Mouse (Mus musculus) embryonic facial prominence, embryonic 11.5 days (tissue): ENCODE data around the gene Scyl3. TPM values are rescaled to one million over a fixed set of nuclear protein-coding genes. Genes with fewer than 3 reads are reported as not detected.

Experiments
- ATAC-seq: fragments of 200-750 bp; cut with Nextera tagmentation; replicated peaks from 2 replicates; pipeline ENCODE4 v1.8.0; 2017; ENCODE audit warnings: low read depth; ENCODE audit not compliant: insufficient number of reproducible peaks, low FRiP score, low TSS enrichment
- DNase-seq: peaks from one replicate; pipeline ENCODE4 v3.0.0-alpha.2; 2015; ENCODE audit warnings: low spot score
- H3K27ac ChIP-seq: fragments of 300-500 bp; sonication (generic); replicated peaks from 2 replicates; pipeline ENCODE4 v1.5.1; 2014; ENCODE audit warnings: mild to moderate bottlenecking, low read depth, low read length, control low read depth
- H3K27me3 ChIP-seq: fragments of 300-500 bp; sonication (generic); 2 replicates; pipeline ENCODE4 v1.6.1; 2014; ENCODE audit warnings: mild to moderate bottlenecking, low read length, moderate library complexity, mixed read lengths; ENCODE audit not compliant: control insufficient read depth, insufficient read depth
- H3K36me3 ChIP-seq: fragments of 300-500 bp; sonication (generic); replicated peaks from 2 replicates; pipeline ENCODE4 v1.6.1; 2014; ENCODE audit warnings: low read depth, mild to moderate bottlenecking, low read length, moderate library complexity, mixed read lengths; ENCODE audit not compliant: control insufficient read depth, insufficient read depth
- H3K4me1 ChIP-seq: fragments of 300-500 bp; sonication (generic); 2 replicates; pipeline ENCODE4 v1.6.1; 2014; ENCODE audit warnings: low read length, mixed read lengths; ENCODE audit not compliant: control insufficient read depth, insufficient read depth
- H3K4me2 ChIP-seq: fragments of 300-500 bp; sonication (generic); 2 replicates; pipeline ENCODE4 v1.6.1; 2014; ENCODE audit warnings: low read depth, mild to moderate bottlenecking, control low read depth, low read length, moderate library complexity
- H3K4me3 ChIP-seq: fragments of 300-500 bp; sonication (generic); 2 replicates; pipeline ENCODE4 v1.5.1; 2014; ENCODE audit warnings: low read depth, low read length, control low read depth
- H3K9ac ChIP-seq: fragments of 300-500 bp; sonication (generic); replicated peaks from 2 replicates; pipeline ENCODE4 v1.6.1; 2014; ENCODE audit warnings: mild to moderate bottlenecking, control low read depth, low read length
- H3K9me3 ChIP-seq: fragments of 300-500 bp; sonication (generic); replicated peaks from 2 replicates; pipeline ENCODE4 v1.6.1; 2016; ENCODE audit warnings: mild to moderate bottlenecking, low read length, inconsistent platforms, mixed read lengths; ENCODE audit not compliant: control insufficient read depth
- WGBS: fragments of 180-500 bp; shearing (Covaris S2); extraction: QIAGEN DNeasy Blood & Tissue Kit; methylation state at CpG from one replicate; pipeline ENCODE4 v1.1.7; 2014; 5-methylcytosine and 5-hydroxymethylcytosine counted together
- polyA plus RNA-seq: library from polyadenylated mRNA; unstranded; fragments of >200 nt; fragmentation: Nextera tagmentation; extraction: Ambion mirVana; gene quantifications from 2 replicates; pipeline ENCODE4 v1.2.1, GENCODE M21; 2014

Gene Scyl3
- polyA plus RNA-seq, 1 experiment from 2014 or later: 25.4 TPM

DNA sequence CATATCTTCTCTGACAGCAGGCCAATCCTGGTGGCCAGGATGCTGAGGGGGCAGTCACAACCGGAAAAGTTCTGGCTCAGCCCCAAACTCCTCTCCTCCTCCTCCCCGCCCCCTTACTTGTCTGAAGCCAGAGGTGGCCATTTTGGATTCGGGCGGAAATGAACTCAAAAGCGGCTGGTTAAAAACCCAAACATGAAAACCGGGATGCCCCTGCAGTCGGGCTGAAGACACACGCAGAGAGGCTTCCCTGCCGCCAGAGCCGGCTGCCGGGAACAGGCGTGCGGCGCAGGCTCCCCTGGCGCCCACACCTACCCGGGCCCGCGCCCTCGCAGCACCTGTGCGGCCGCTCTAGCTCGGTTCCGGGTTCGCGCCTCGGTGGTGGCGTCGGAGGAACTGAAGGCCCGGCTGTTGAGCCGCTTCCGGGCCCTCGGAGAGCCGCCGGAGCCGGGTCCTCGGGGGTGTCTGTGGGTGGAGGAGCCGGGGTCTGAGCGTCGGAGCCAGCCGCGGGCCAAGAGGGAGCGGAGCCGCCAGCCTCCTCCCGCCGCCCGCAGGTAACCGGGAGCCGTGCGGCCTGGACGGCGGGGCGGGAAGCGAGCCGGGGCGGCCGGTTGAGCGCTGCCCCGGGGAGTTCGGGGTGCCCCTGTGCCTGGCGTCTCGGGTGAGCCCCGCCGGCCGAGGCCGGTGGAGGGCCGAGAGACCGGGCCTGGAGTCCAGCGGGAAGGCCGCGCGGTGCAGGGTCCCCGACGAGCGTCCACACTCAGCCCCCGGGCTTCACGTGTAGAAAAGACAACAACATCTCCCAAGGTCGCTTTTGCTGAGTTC, 947 bp downstream of the Scyl3 start:
- H3K36me3 ChIP-seq: 0 out of 2 replicates have a peak, but pooled peaks cover 3% of the 10 kb centered on the region
- H3K27ac ChIP-seq: peak overlapping the region; percentile 52; the same call in 1 of the 2 replicates
- peak overlapping the region; percentile 93 for H3K9ac ChIP-seq
- peak; percentile 95 for DNase-seq
- H3K9me3 ChIP-seq: no peaks in the 10 kb centered on the region
- WGBS: under 1% methylated on average over 64 of the region's 77 CpGs
- no peaks in the 10 kb centered on the region for H3K27me3 ChIP-seq
- peak; percentile 92 for ATAC-seq
- no peaks in the 10 kb centered on the region for H3K4me1 ChIP-seq
- peak overlapping the region; percentile 92 for H3K4me3 ChIP-seq
- H3K4me2 ChIP-seq: peak overlapping the region; percentile 72

DNA sequence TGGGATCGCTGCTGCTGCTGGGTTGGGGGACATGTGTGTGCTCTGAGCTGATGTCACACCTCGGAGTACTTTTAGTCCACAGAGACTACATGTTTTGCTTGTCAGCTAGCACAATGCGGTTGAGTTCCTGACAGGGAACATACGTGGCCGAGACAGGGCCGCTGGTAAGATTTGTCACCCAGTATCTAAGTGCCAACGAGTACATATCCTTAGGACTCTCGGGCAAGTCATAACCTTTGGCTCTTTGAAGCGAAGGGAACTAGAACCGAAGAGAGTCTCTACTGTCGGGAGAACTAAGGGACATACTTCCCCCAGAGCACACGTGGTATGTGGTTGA, 1.5 kb downstream of the Scyl3 start:
- ATAC-seq (peak; percentile 27), DNase-seq (peak; percentile 19)
- Histone ChIP-seq H3K4me2 (peak overlapping the region; percentile 72), H3K27ac (no peak overlapping the region), H3K36me3 (0 out of 2 replicates have a peak, but pooled peaks cover 3% of the 10 kb centered on the region), H3K9ac (peak overlapping the region; percentile 93), H3K27me3 (no peaks in the 10 kb centered on the region), H3K4me1 (no peaks in the 10 kb centered on the region), H3K4me3 (peak overlapping the region; percentile 92), H3K9me3 (no peaks in the 10 kb centered on the region)
- WGBS: 8% methylated on average over 12 of the region's 12 CpGs

DNA sequence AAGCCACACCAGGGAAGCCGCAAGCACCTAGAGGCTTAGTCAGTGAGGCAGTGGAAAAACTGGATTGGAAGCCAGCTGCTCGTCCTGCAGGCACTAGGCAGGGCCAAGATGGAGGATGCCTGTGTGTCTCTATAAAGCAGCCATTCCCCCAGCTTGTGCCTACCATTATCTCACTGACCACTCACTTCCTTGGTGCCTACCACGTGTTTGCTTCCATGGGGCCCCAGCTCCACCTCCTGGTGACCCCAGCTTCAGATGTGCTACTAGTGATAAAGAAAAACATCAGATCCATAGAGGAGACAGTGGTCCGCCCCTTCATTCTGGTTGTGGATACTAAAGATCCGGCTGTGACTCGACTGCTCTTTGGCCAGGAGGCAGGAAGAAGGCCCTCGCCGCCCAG, 2.9 kb downstream of the Scyl3 start:
- DNase-seq: no peak
- no peaks in the 10 kb centered on the region for H3K9me3 ChIP-seq
- H3K36me3 ChIP-seq: peaks cover 7% of the 10 kb centered on the region
- WGBS: 80% methylated on average over 8 of the region's 8 CpGs
- H3K4me3 ChIP-seq: no peak overlapping the region
- ATAC-seq: no peak
- no peaks in the 10 kb centered on the region for H3K27me3 ChIP-seq
- H3K4me1 ChIP-seq: no peaks in the 10 kb centered on the region
- no peak overlapping the region for H3K9ac ChIP-seq
- H3K27ac ChIP-seq: no peak overlapping the region
- no peak overlapping the region for H3K4me2 ChIP-seq

GRCm38 (mm10) chr1:163934591-163934990, 5.7 kb downstream of the Scyl3 start:
- H3K4me1 ChIP-seq: no peaks in the 10 kb centered on the region
- peaks cover 7% of the 10 kb centered on the region for H3K36me3 ChIP-seq
- H3K9ac ChIP-seq: no peak overlapping the region
- no peak overlapping the region for H3K4me2 ChIP-seq
- WGBS: 85% methylated on average over 2 of the region's 2 CpGs
- DNase-seq (no peak), ATAC-seq (no peak)
- no peaks in the 10 kb centered on the region for H3K9me3 ChIP-seq
- H3K27ac ChIP-seq: no peak overlapping the region
- no peak overlapping the region for H3K4me3 ChIP-seq
- H3K27me3 ChIP-seq: no peaks in the 10 kb centered on the region

DNA sequence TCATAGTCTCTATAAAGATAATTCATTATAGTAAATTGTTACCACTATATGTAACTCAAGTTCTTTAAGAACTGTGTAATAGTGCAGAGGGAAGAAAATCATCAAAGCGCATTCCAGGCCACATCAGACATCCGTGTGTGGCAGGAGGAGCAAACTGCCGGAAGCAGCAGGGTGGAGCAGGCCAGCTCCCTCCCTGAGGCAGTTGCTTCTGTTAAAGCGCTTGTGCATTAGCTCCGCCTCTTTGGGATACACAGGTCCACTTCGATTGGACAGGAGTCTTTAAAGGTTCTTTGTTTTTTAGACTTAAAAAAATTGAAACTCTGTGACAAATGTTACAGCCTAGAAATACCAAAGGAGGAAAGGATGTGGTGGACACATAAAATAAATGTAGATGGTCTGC, 13.2 kb downstream of the Scyl3 start:
- H3K9ac ChIP-seq: no peak overlapping the region
- DNase-seq (no peak), ATAC-seq (no peak)
- H3K4me3 ChIP-seq: no peak overlapping the region
- H3K36me3 ChIP-seq: no peaks in the 10 kb centered on the region; the same call in 1 of the 2 replicates
- H3K4me1 ChIP-seq: no peaks in the 10 kb centered on the region
- no peak overlapping the region for H3K4me2 ChIP-seq
- 63% methylated on average over 6 of the region's 6 CpGs for WGBS
- H3K9me3 ChIP-seq: no peaks in the 10 kb centered on the region
- H3K27ac ChIP-seq: no peak overlapping the region
- no peaks in the 10 kb centered on the region for H3K27me3 ChIP-seq

GRCm38 (mm10) chr1:163953396-163953795, 24.5 kb downstream of the Scyl3 start:
- ATAC-seq (no peak), DNase-seq (no peak)
- Histone ChIP-seq H3K27me3 (no peaks in the 10 kb centered on the region), H3K9ac (no peak overlapping the region), H3K4me2 (no peak overlapping the region), H3K36me3 (peaks cover 7% of the 10 kb centered on the region; the same call in 1 of the 2 replicates), H3K27ac (no peak overlapping the region), H3K4me3 (no peak overlapping the region), H3K9me3 (no peaks in the 10 kb centered on the region), H3K4me1 (no peaks in the 10 kb centered on the region)
- 96% methylated on average over 2 of the region's 2 CpGs for WGBS

GRCm38 (mm10) chr1:163958036-163958435, 29.1 kb downstream of the Scyl3 start:
- no peak overlapping the region for H3K4me2 ChIP-seq
- H3K36me3 ChIP-seq: peaks cover 4% of the 10 kb centered on the region; the same call in 1 of the 2 replicates

DNA sequence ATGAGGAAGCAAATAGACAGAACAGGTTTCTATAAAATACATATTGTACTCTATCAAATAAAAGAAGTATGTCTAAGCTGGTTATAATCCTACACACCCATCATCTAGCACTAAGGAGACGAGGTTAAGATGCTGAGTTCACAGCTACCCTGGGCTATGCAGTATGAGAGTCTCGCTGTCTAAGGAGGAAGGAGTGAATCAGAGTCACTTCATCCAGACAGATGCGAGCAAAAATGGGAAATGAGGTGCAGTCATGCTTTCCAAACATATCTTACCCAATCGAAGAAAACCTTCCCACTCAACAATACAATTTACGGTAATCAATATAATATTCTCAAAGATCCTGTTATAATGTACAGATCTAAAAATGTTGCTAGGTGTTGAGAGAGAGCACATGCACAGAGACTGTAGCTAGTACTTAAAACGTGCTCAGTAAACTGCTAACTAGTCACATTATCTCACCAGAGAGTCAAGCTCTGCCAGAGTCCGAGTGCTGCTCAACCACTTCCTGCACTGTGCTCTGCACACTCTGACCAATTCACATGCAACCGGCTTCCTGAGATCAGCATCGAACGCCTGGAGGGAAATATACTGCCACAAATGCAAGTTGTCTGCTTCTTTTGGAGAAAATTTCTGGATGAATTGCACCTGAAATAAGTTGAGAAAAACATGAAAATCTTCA, 35.2 kb downstream of the Scyl3 start:
- Histone ChIP-seq H3K4me2 (no peak overlapping the region), H3K9ac (no peak overlapping the region), H3K4me1 (no peaks in the 10 kb centered on the region), H3K27ac (no peak overlapping the region), H3K4me3 (no peak overlapping the region), H3K27me3 (no peaks in the 10 kb centered on the region), H3K36me3 (no peaks in the 10 kb centered on the region; the same call in none of the 2 replicates), H3K9me3 (no peaks in the 10 kb centered on the region)
- DNase-seq (no peak), ATAC-seq (no peak)
- 91% methylated on average over 10 of the region's 10 CpGs for WGBS

More at GRCm38 (mm10) chr1:163958036-163958435, 29.1 kb downstream of the Scyl3 start:
- Histone ChIP-seq H3K27ac (no peak overlapping the region), H3K9me3 (no peaks in the 10 kb centered on the region), H3K27me3 (no peaks in the 10 kb centered on the region), H3K4me3 (no peak overlapping the region), H3K9ac (no peak overlapping the region), H3K4me1 (no peaks in the 10 kb centered on the region)
- ATAC-seq: no peak
- WGBS: 87% methylated on average over 3 of the region's 3 CpGs
- no peak for DNase-seq
